Mouse (Mus musculus) G1E (cell line): ENCODE measurements at regions not wholly inside any gene's neighbourhood (a gene's known extent, or its start where the extent isn't known, plus 50 kb on each side); places are given as distances from the start of the nearest gene placed in this dataset.

Experiments used
- CTCF ChIP-seq: IDR thresholded peaks from 2 replicates; pipeline ENCODE4 v1.5.1; 2012; ENCODE audit warnings: low read depth, low read length, inconsistent platforms, mixed read lengths
- GATA1 ChIP-seq: IDR thresholded peaks from 2 replicates; pipeline ENCODE4 v1.6.1; 2012; ENCODE audit warnings: borderline replicate concordance, low read length, inconsistent platforms, mixed read lengths
- POLR2AphosphoS5 ChIP-seq: IDR thresholded peaks from 2 replicates; pipeline ENCODE4 v1.6.1; 2012; ENCODE audit warnings: low read depth, low read length, inconsistent platforms; ENCODE audit not compliant: insufficient replicate concordance
- TAL1 ChIP-seq: conservative IDR thresholded peaks from 2 replicates; pipeline ENCODE4 v1.6.1; 2012; ENCODE audit warnings: low read depth, low read length, inconsistent platforms, mixed read lengths

- TF ChIP-seq GATA1 (no peak), TAL1 (no peak), CTCF (no peak), POLR2AphosphoS5 (no peak)
These were observed 157.5 kb upstream of the Klf14 start for GRCm38 (mm10) chr6:31116365-31116764.
